Mouse (Mus musculus) cerebellum, postnatal 14 days (tissue): ENCODE measurements at regions not wholly inside any gene's neighbourhood (a gene's known extent, or its start where the extent isn't known, plus 50 kb on each side); places are given as distances from the start of the nearest gene placed in this dataset.
A peak's percentile ranks its signal among the peaks of the same experiment; 100 is the strongest.

Experiments
- DNase-seq, 2 experiments: peaks; one replicate each; pipeline ENCODE4 v3.0.0; 2021; ENCODE audit warnings: mixed read lengths in 2 of 2

GRCm38 (mm10) chr2:74930702-74931101 lies 105.1 kb downstream of the Mtx2 start:
- no peak for DNase-seq

GRCm38 (mm10) chr2:74933190-74933589 lies 107.6 kb downstream of the Mtx2 start:
- DNase-seq: peak; percentile 24 to 37

GRCm38 (mm10) chr2:74933771-74934170 lies 108.2 kb downstream of the Mtx2 start:
- peak; percentile 52 to 65 for DNase-seq

DNA sequence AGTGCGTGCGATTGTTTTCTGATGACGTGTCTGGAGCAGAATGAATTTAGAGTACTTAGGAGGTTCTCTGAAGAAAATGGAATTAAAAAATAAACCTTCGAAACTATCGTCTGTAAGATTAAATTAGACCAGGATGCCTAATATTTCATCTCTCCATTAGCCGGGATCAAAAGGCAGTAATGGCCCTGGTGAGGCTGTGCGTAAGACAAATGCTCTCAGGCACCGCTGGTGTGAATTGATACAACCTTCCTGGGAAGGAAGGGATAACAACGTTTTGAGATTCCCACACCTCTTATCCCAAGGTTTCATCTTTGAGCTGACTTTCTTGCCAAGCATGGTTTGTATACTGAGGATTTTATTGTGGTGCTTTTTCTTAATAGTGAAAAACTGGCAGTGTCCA lies 113.1 kb downstream of the Mtx2 start:
- no peak for DNase-seq

DNA sequence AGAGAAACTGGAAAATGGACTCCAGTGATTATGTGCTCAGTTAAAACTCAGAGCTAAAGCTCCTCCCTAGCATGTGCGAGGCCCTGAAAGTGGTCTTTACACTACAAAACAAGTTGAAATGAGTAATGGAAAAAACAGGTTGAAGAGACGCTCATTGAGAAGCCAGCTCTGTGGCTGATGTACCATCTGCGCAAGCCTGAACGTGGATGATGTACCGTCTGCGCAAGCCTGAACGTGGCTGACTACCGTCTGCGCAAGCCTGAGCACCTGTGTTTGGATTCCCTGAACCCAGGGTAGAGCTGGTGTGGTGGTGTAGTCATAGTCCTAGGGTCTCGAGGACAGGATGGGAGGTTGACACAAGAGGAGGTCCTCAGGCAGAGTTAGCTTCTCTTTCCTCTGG lies 116.4 kb downstream of the Mtx2 start:
- no peak for DNase-seq

DNA sequence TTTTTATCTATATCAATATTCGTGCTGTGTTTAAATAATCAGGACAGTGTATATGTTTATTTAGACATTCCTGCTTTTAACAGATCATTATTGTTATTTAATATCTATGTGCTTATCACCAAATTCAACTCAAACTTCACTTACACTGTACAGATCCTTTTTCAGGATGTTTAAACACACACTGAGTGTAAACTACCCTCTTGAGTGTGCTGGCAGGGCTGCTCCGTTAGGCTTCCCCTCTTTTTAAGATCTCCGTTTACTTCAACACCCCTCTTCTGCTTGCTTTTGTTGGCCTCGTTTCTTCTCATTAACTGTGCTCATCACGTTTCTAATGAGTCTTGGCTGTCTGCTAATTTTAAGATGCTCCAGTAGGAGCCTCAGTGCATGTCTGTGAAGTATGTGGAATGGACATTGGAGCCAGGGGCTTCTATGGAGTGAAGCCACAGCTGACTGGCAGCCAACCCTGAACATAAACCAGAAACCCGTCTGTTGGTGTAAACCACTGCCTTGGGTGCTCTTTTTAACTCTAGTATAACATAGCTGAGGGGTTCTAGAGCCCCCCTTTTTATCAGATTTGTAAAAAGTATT lies 117.1 kb downstream of the Mtx2 start:
- no peak for DNase-seq

DNA sequence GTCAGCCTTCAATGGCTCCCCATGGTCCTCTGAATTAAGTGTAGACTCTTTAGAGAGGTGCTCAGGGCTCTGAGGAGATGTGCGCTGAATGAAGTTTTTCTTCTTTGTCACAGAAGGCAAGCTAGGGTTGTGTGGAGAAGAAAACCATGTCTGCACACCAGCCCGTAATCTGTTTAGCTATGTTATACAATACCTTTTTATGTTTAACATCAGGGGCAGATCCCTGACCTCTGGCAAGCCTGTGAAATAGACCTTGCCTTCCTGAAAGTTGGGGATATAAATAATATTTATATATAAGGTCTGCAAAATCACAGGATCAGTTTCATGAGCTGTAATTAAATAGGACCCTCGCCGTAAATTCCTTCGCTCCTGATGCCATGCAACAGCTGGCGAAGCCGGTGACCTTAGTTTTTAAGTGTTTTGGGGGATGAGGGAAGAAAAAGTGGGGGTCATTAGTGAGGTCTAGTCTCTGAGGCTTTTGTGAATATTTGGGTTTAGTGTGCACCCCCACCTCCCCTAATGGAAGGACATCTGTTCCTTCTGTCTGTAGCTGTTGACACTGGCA lies 119.7 kb downstream of the Mtx2 start:
- DNase-seq: no peak

DNA sequence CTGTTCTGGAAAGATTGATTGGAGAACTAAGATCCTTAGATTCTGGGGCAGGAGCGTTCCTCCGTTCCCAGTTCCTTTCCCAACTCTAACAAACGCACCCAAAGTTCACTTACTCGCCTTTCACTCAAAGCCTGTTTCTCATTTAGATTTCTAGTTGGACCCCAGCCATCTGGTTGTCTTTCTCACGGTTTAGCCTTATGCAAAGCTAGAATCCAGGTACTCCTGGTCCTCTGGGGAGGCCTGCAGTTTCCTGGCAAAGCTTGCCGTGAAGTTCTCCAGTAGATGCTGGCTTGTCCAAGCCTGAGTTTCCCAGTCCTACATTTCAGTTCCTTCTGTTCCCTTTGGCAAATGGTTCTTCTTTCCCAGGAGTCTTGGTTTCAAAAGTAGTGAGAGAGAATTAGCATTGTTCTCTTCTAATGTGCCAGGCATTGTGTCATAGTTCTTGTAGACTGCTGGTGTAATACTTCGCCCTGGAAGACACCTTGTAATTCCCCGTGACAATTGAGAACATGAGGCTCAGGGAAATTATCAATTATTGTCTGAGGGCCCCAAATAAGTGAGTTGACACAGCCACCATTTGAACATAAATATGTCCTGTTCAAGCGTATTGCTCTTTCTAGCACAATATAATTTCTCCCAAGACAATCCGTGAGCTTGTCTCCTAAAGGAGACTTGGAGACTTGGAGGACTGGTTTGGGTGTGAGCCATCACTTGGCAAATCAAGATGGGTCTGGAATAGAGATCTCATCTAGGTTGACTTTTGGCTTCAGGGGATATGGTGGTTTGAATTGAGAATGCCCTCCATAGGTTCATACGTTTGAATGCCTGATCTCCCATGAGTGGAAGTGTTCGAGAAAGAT lies 126.0 kb downstream of the Mtx2 start:
- no peak for DNase-seq

- no peak for DNase-seq
Measured at GRCm38 (mm10) chr2:74954101-74954500, 128.5 kb downstream of the Mtx2 start.

GRCm38 (mm10) chr2:74955281-74956128 lies 129.9 kb downstream of the Mtx2 start:
- DNase-seq: no peak

GRCm38 (mm10) chr2:74956129-74956450 lies 130.5 kb downstream of the Mtx2 start:
- DNase-seq: no peak

DNA sequence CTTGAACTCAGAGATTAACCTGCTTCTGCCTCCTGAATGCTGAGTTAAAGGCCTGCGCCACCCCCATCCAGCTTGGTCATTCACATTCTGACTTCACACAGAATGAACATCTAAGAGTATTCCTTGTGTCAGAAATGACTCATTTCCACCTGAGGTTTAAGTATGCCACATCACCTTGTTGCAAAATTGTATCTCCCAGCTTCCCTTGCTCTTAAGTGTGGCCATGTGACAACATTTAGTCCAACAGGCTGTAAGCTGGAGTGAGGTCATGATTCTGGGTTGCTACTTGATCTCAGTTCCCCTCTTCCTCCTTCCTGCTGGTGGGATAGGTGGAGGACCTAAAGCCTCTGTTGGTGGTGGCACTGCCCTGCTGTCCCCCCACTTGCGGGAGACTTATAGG lies 131.0 kb downstream of the Mtx2 start:
- no peak for DNase-seq

- no peak for DNase-seq
Measured at GRCm38 (mm10) chr2:74959936-74960335, 134.3 kb downstream of the Mtx2 start.

- no peak for DNase-seq
Measured at GRCm38 (mm10) chr2:74962416-74962815, 136.8 kb downstream of the Mtx2 start.

GRCm38 (mm10) chr2:74964360-74964759 lies 138.8 kb downstream of the Mtx2 start:
- DNase-seq: peak; percentile 92

DNA sequence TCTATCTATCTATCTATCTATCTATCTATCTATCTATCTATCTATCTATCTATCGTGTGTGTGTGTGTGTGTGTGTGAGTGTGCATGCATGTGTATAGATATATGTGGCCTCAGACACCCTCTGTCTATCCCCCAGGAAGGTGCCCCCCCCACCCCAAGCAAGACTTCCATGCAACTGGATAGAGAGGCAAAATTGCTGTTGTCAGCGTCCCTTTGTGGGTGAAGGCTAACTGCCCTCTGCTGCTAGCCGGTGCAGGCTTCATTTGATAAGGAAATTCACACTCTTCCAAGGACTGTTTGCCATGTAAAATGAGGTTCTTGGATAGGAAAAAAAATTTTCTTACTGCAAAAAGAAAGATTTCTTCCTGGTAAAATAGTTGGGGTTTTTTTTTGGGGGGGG lies 139.4 kb downstream of the Mtx2 start:
- no peak for DNase-seq

DNA sequence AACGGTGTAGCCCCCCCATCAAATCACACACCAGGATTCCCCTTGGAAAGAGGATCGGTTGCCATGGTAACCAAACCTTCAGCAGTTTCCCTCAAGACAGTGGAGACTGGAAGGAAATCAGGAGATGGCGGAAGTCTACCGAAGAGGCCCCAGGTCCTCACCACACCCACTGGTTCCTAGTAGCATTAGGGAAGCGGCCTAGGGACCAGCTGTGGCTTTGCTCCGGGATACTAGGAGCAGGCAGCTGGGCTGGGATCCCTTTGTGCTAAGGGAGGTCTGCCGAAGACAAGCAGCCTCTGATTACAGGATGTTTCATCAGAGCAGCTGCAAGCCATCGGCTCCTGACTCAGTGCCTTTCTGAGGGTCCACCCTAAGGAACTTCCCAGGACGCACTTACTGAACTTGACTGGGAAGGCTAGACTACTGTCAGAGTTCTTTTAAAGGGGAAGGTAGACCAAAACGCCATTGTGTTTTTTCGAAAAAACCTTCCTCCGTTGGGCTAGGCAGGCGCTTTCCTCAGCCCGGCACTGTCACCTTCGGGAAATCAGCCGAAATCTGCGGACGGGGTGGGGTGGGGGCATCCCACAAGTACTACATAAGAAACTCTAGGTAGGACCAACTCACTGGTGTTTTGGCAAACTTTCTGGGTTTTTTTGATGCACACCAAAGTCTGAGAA lies 139.9 kb downstream of the Mtx2 start:
- DNase-seq: peak; percentile 5 to 8

DNA sequence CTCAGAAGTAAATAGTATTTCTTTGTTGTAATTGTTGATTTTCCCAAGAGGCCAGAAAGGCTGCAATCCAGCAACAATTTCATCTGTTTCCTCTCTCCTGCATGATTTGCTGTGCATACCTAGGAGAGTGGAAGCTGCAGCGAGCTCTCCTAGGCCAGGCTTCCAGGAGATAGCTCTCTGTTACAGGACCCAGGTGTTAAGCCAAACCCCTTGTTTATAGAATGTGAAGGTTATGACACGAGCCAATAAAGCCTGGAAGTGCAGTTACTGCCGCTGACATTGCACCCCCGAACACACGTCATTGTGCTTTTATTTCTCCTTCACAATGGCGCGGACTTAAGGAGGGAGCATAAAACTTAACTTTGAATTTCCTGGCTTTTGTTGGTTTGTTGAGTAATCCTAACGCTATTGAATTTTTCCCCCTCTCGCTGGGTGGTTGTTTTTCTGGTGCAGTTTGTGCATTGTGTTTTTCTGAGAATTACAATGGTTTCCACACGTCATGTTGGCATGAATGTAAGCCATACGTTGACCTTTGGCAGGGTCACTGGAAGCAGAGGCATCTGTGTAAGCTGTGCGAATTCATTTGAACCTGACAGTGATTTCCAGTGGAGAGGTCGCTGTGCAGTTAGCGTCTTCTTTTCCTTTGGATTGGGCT lies 145.1 kb downstream of the Mtx2 start:
- no peak for DNase-seq

DNA sequence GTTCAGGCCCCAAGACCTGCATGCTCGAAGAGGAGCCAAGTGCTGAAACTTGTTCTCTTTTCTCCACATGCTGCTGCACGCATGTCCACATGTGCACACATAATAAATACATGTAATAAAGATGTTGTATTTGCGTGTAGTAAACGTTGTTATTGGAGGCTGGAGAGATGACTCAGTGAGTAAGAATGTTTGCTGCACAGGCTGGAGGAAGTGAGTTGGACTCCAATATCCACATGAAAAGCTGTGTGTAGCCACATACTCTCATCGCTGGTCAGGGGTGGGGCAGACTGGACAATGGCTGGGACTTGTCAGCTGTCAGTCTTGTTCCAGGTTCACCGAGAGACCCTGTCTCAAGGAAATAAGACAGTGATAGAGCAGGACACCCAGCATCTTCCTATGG lies 147.8 kb downstream of the Mtx2 start:
- DNase-seq: no peak

GRCm38 (mm10) chr2:74974595-74975325 lies 149.2 kb downstream of the Mtx2 start:
- peak; percentile 19 to 30 for DNase-seq

DNA sequence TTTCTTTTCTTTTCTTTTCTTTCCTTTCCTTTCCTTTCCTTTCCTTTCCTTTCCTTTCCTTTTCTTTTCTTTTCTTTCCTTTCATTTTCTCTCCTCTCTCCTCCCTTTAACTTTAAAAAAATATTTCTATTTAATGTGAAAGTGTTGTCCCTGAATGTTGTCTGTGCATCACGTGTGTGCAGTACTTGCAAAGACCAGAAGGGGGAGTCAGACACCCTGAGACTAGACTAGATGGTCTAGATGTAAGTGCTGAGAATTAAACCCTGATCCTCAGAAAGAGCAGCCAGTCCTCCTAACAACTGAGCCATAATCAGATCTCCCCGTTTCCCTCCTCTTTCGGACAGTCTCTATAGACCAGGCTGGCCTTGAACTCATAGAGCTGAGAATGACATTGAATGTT lies 151.7 kb downstream of the Mtx2 start:
- no peak for DNase-seq

DNA sequence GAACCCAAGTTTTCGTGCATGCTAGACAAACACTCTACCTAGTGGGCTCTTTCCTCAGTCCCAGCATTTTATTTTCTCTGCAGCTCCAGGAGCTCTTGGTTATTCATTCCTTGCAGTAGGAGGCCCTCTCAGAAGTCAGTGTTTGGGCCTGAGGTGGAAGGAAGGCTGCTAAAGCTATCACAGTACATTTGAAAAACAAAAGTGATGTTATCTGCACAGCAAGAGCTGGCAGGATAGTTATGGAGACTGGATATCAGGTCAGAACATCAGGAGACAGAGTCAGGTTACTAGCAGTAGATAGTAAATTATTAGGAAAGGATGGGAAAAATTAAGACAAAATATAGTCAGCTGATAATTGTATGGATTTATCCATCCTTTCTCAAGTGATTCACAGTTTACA lies 152.2 kb downstream of the Mtx2 start:
- DNase-seq: no peak
